Mouse (Mus musculus) cerebellum, adult 2 months (tissue): ENCODE measurements around the gene Prex1.

Experiments used
- CTCF ChIP-seq: fragments of 200-500 bp; IDR thresholded peaks from 2 replicates; pipeline ENCODE4 v1.5.1; 2011; ENCODE audit warnings: low read depth, mild to moderate bottlenecking, control low read depth, low read length, moderate library complexity, borderline replicate concordance; ENCODE audit not compliant: insufficient read depth
- POLR2A ChIP-seq: fragments of 200-500 bp; IDR thresholded peaks from 2 replicates; pipeline ENCODE4 v1.6.1; 2011; ENCODE audit warnings: low read length, control low read depth, borderline replicate concordance; ENCODE audit not compliant: insufficient read depth

DNA sequence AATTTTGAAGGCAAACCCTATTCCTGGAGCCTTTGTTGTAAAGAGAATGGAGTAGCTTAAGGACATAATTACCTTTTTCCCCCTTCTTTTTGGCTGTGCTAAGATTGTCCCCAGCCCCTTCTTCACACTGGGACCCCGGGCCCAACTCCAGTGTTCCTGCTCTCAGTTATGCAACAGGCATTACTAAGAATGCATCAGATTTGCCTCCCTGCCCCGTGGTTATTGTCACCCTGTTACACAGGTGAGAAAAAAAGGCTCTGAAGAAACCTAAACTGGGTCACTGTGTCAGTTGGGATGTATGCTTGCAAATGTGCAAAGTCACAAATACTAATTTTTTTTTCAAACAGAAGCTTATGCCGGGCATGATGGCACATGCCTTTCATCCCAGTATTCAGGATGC lies 6.8 kb upstream of the Prex1 start:
- no peak for TF ChIP-seq POLR2A
- no peak for TF ChIP-seq CTCF
